Mouse (Mus musculus) 3134 (cell line): ENCODE data around the gene Cse1l.

ENCODE experiments used
- DNase-seq: peaks from one replicate; pipeline ENCODE4 v3.0.0-alpha.2; 2011; ENCODE audit warnings: low spot score; ENCODE audit not compliant: insufficient read length; ENCODE audit errors: extremely low read depth

Gene Cse1l

GRCm38 (mm10) chr2:166905711-166906522 is at the start of gene Cse1l:
TSS of gene Cse1l (plus strand) at chr2:166906040.
- DNase-seq = peak; percentile 96

GRCm38 (mm10) chr2:166856366-166856765 is 49.5 kb upstream of the Cse1l start:
- no peak for DNase-seq

- no peak for DNase-seq
Measured at GRCm38 (mm10) chr2:166857118-166857517, 48.7 kb upstream of the Cse1l start.

- DNase-seq = no peak
Measured at GRCm38 (mm10) chr2:166859214-166859613, 46.6 kb upstream of the Cse1l start.

GRCm38 (mm10) chr2:166862505-166862904 is 43.3 kb upstream of the Cse1l start:
- no peak for DNase-seq

- DNase-seq = no peak
Measured at GRCm38 (mm10) chr2:166865476-166865875, 40.4 kb upstream of the Cse1l start.

- DNase-seq = no peak
Measured at GRCm38 (mm10) chr2:166870271-166870865, 35.5 kb upstream of the Cse1l start.

- no peak for DNase-seq
Measured at GRCm38 (mm10) chr2:166870899-166871298, 34.9 kb upstream of the Cse1l start.

GRCm38 (mm10) chr2:166874675-166875280 is 31.1 kb upstream of the Cse1l start:
- no peak for DNase-seq

GRCm38 (mm10) chr2:166875561-166875960 is 30.3 kb upstream of the Cse1l start:
- DNase-seq = no peak

- DNase-seq = no peak
Measured at GRCm38 (mm10) chr2:166876331-166876730, 29.5 kb upstream of the Cse1l start.

- no peak for DNase-seq
Measured at GRCm38 (mm10) chr2:166885066-166885465, 20.8 kb upstream of the Cse1l start.

GRCm38 (mm10) chr2:166885619-166886018 is 20.2 kb upstream of the Cse1l start:
- DNase-seq = no peak

GRCm38 (mm10) chr2:166886231-166886630 is 19.6 kb upstream of the Cse1l start:
- DNase-seq = no peak

- peak; percentile 21 for DNase-seq
Measured at GRCm38 (mm10) chr2:166887816-166888215, 18.0 kb upstream of the Cse1l start.

GRCm38 (mm10) chr2:166891366-166891880 is 14.4 kb upstream of the Cse1l start:
- DNase-seq = no peak

- no peak for DNase-seq
Measured at GRCm38 (mm10) chr2:166892158-166892680, 13.6 kb upstream of the Cse1l start.

GRCm38 (mm10) chr2:166893036-166893435 is 12.8 kb upstream of the Cse1l start:
- DNase-seq = no peak

- no peak for DNase-seq
Measured at GRCm38 (mm10) chr2:166896368-166896767, 9.5 kb upstream of the Cse1l start.

- DNase-seq = no peak
Measured at GRCm38 (mm10) chr2:166896974-166897373, 8.9 kb upstream of the Cse1l start.

- DNase-seq = no peak
Measured at GRCm38 (mm10) chr2:166899161-166899560, 6.7 kb upstream of the Cse1l start.
